Mouse (Mus musculus): ENCODE data around the gene Rbms3. TPM values are rescaled to one million over a fixed set of nuclear protein-coding genes. Genes with fewer than 3 reads are reported as not detected.

The Rbms3 gene
- polyA plus RNA-seq, 1 experiment from 2014 or later = 75.1 TPM

- Histone ChIP-seq H3K4me3 (ENCODE audit: low read length) (no peak overlapping the region), H3K27ac (ENCODE audit: low read depth, low read length) (no peak overlapping the region), H3K36me3 (ENCODE audit: control insufficient read depth, insufficient read depth, low read length) (no peaks in the 10 kb centered on the region), H3K4me1 (ENCODE audit: control insufficient read depth, insufficient read depth, low read depth, low read length) (no peaks in the 10 kb centered on the region; the same call in 1 of the 2 replicates), H3K4me2 (ENCODE audit: low read length) (no peak overlapping the region), H3K27me3 (replicated peaks; ENCODE audit: control insufficient read depth, insufficient read depth, low read length) (no peaks in the 10 kb centered on the region), H3K9ac (ENCODE audit: low read depth, low read length) (no peak overlapping the region), H3K9me3 (ENCODE audit: control insufficient read depth, low read length) (no peaks in the 10 kb centered on the region)
- no peak for ATAC-seq
- 69% methylated on average over 10 of the region's 10 CpGs for WGBS
These were observed 867.2 kb downstream of the Rbms3 start for GRCm38 (mm10) chr9:116762395-116763025.

GRCm38 (mm10) chr9:116748857-116749584 is 880.7 kb downstream of the Rbms3 start:
- Histone ChIP-seq H3K9ac (ENCODE audit: low read depth, low read length) (no peak overlapping the region), H3K27me3 (replicated peaks; ENCODE audit: control insufficient read depth, insufficient read depth, low read length) (no peaks in the 10 kb centered on the region), H3K4me2 (ENCODE audit: low read length) (no peak overlapping the region), H3K4me3 (ENCODE audit: low read length) (no peak overlapping the region), H3K9me3 (ENCODE audit: control insufficient read depth, low read length) (no peaks in the 10 kb centered on the region), H3K4me1 (ENCODE audit: control insufficient read depth, insufficient read depth, low read depth, low read length) (no peaks in the 10 kb centered on the region), H3K27ac (ENCODE audit: low read depth, low read length) (no peak overlapping the region), H3K36me3 (ENCODE audit: control insufficient read depth, insufficient read depth, low read length) (no peaks in the 10 kb centered on the region)
- 28% methylated on average over 11 of the region's 11 CpGs for WGBS
- no peak for ATAC-seq

- Histone ChIP-seq H3K9ac (ENCODE audit: low read depth, low read length) (no peak overlapping the region), H3K27me3 (replicated peaks; ENCODE audit: control insufficient read depth, insufficient read depth, low read length) (no peaks in the 10 kb centered on the region), H3K9me3 (ENCODE audit: control insufficient read depth, low read length) (no peaks in the 10 kb centered on the region), H3K36me3 (ENCODE audit: control insufficient read depth, insufficient read depth, low read length) (no peaks in the 10 kb centered on the region), H3K4me3 (ENCODE audit: low read length) (no peak overlapping the region), H3K4me2 (ENCODE audit: low read length) (no peak overlapping the region), H3K4me1 (ENCODE audit: control insufficient read depth, insufficient read depth, low read depth, low read length) (no peaks in the 10 kb centered on the region), H3K27ac (ENCODE audit: low read depth, low read length) (no peak overlapping the region)
- 49% methylated on average over 4 of the region's 4 CpGs for WGBS
- no peak for ATAC-seq
These were observed 881.4 kb downstream of the Rbms3 start for GRCm38 (mm10) chr9:116748346-116748745.

GRCm38 (mm10) chr9:116746871-116747270 is 882.8 kb downstream of the Rbms3 start:
- no peak overlapping the region for H3K27ac ChIP-seq (ENCODE audit: low read depth, low read length)

GRCm38 (mm10) chr9:116737786-116738185 is 891.9 kb downstream of the Rbms3 start:
- H3K27ac ChIP-seq (ENCODE audit: low read depth, low read length) = no peak overlapping the region
- no peaks in the 10 kb centered on the region for H3K27me3 ChIP-seq (replicated peaks; ENCODE audit: control insufficient read depth, insufficient read depth, low read length)
- H3K4me3 ChIP-seq (ENCODE audit: low read length) = no peak overlapping the region
- H3K4me2 ChIP-seq (ENCODE audit: low read length) = no peak overlapping the region
- ATAC-seq = no peak
- H3K9me3 ChIP-seq (ENCODE audit: control insufficient read depth, low read length) = no peaks in the 10 kb centered on the region
- no peaks in the 10 kb centered on the region for H3K36me3 ChIP-seq (ENCODE audit: control insufficient read depth, insufficient read depth, low read length)
- 86% methylated on average over 2 of the region's 2 CpGs for WGBS
- H3K9ac ChIP-seq (ENCODE audit: low read depth, low read length) = no peak overlapping the region
- no peaks in the 10 kb centered on the region for H3K4me1 ChIP-seq (ENCODE audit: control insufficient read depth, insufficient read depth, low read depth, low read length)

More at GRCm38 (mm10) chr9:116746871-116747270, 882.8 kb downstream of the Rbms3 start:
- Histone ChIP-seq H3K4me1 (ENCODE audit: control insufficient read depth, insufficient read depth, low read depth, low read length) (no peaks in the 10 kb centered on the region), H3K36me3 (ENCODE audit: control insufficient read depth, insufficient read depth, low read length) (no peaks in the 10 kb centered on the region), H3K9ac (ENCODE audit: low read depth, low read length) (no peak overlapping the region), H3K27me3 (replicated peaks; ENCODE audit: control insufficient read depth, insufficient read depth, low read length) (no peaks in the 10 kb centered on the region), H3K4me2 (ENCODE audit: low read length) (no peak overlapping the region), H3K9me3 (ENCODE audit: control insufficient read depth, low read length) (no peaks in the 10 kb centered on the region), H3K4me3 (ENCODE audit: low read length) (no peak overlapping the region)
- WGBS = 75% methylated on average over 3 of the region's 3 CpGs
- ATAC-seq = no peak

- Histone ChIP-seq H3K4me1 (ENCODE audit: control insufficient read depth, insufficient read depth, low read depth, low read length) (no peaks in the 10 kb centered on the region), H3K27me3 (replicated peaks; ENCODE audit: control insufficient read depth, insufficient read depth, low read length) (no peaks in the 10 kb centered on the region), H3K4me2 (ENCODE audit: low read length) (no peak overlapping the region), H3K9ac (ENCODE audit: low read depth, low read length) (no peak overlapping the region), H3K36me3 (ENCODE audit: control insufficient read depth, insufficient read depth, low read length) (no peaks in the 10 kb centered on the region), H3K9me3 (ENCODE audit: control insufficient read depth, low read length) (no peaks in the 10 kb centered on the region), H3K4me3 (ENCODE audit: low read length) (no peak overlapping the region), H3K27ac (ENCODE audit: low read depth, low read length) (no peak overlapping the region)
- ATAC-seq = no peak
- WGBS = 78% methylated on average over 6 of the region's 6 CpGs
These were observed 900.5 kb downstream of the Rbms3 start for GRCm38 (mm10) chr9:116729172-116729571.

GRCm38 (mm10) chr9:116728655-116729054 is 901.1 kb downstream of the Rbms3 start:
- H3K27ac ChIP-seq (ENCODE audit: low read depth, low read length) = no peak overlapping the region
- H3K4me3 ChIP-seq (ENCODE audit: low read length) = no peak overlapping the region
- no peaks in the 10 kb centered on the region for H3K36me3 ChIP-seq (ENCODE audit: control insufficient read depth, insufficient read depth, low read length)
- WGBS = 73% methylated on average over 7 of the region's 7 CpGs
- no peak for ATAC-seq
- no peak overlapping the region for H3K4me2 ChIP-seq (ENCODE audit: low read length)
- no peaks in the 10 kb centered on the region for H3K9me3 ChIP-seq (ENCODE audit: control insufficient read depth, low read length)
- H3K9ac ChIP-seq (ENCODE audit: low read depth, low read length) = no peak overlapping the region
- H3K4me1 ChIP-seq (ENCODE audit: control insufficient read depth, insufficient read depth, low read depth, low read length) = no peaks in the 10 kb centered on the region
- no peaks in the 10 kb centered on the region for H3K27me3 ChIP-seq (replicated peaks; ENCODE audit: control insufficient read depth, insufficient read depth, low read length)

GRCm38 (mm10) chr9:116728093-116728492 is 901.6 kb downstream of the Rbms3 start:
- no peaks in the 10 kb centered on the region for H3K27me3 ChIP-seq (replicated peaks; ENCODE audit: control insufficient read depth, insufficient read depth, low read length)
- no peak overlapping the region for H3K4me2 ChIP-seq (ENCODE audit: low read length)
- no peak overlapping the region for H3K27ac ChIP-seq (ENCODE audit: low read depth, low read length)
- no peak for ATAC-seq
- no peaks in the 10 kb centered on the region for H3K9me3 ChIP-seq (ENCODE audit: control insufficient read depth, low read length)
- 83% methylated on average over 3 of the region's 3 CpGs for WGBS
- H3K4me3 ChIP-seq (ENCODE audit: low read length) = no peak overlapping the region
- H3K9ac ChIP-seq (ENCODE audit: low read depth, low read length) = no peak overlapping the region
- no peaks in the 10 kb centered on the region for H3K36me3 ChIP-seq (ENCODE audit: control insufficient read depth, insufficient read depth, low read length)
- H3K4me1 ChIP-seq (ENCODE audit: control insufficient read depth, insufficient read depth, low read depth, low read length) = no peaks in the 10 kb centered on the region

- no peak for ATAC-seq
- Histone ChIP-seq H3K9me3 (ENCODE audit: control insufficient read depth, low read length) (no peaks in the 10 kb centered on the region), H3K27me3 (replicated peaks; ENCODE audit: control insufficient read depth, insufficient read depth, low read length) (no peaks in the 10 kb centered on the region), H3K9ac (ENCODE audit: low read depth, low read length) (no peak overlapping the region), H3K27ac (ENCODE audit: low read depth, low read length) (no peak overlapping the region), H3K4me2 (ENCODE audit: low read length) (no peak overlapping the region), H3K4me3 (ENCODE audit: low read length) (no peak overlapping the region), H3K36me3 (ENCODE audit: control insufficient read depth, insufficient read depth, low read length) (no peaks in the 10 kb centered on the region), H3K4me1 (ENCODE audit: control insufficient read depth, insufficient read depth, low read depth, low read length) (no peaks in the 10 kb centered on the region)
- 82% methylated on average over 5 of the region's 5 CpGs for WGBS
These were observed 905.1 kb downstream of the Rbms3 start for GRCm38 (mm10) chr9:116724581-116724980.
